Mouse (Mus musculus) right cerebral cortex, adult 2 months (tissue): ENCODE measurements around the gene Atp11a.

ENCODE experiments used
- DNase-seq, 2 experiments: peaks; one replicate each; pipeline ENCODE4 v3.0.0; 2021 to 2022; ENCODE audit warnings: low spot score in 2 of 2

Atp11a gene

DNA sequence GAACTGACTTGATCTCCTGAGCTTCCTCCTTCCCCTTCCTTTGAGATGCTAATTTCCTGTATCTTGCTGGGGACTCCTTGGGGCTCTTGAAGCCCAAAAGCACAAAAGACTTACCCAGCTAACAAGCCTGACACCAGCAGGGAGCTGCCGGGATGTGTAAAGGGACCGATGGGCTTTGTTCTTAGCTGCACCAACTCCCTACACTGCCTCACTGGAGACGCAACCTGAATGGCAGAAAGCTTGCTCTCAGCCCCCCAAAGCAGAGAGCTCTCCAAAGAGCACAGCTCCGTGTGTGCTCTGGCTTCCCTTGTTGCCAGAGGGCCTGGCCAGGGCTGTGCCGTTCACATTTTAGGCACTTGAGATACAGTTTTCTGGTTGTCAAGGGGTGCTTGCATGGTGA, 114.6 kb downstream of the Atp11a start:
- DNase-seq, result no peak

DNA sequence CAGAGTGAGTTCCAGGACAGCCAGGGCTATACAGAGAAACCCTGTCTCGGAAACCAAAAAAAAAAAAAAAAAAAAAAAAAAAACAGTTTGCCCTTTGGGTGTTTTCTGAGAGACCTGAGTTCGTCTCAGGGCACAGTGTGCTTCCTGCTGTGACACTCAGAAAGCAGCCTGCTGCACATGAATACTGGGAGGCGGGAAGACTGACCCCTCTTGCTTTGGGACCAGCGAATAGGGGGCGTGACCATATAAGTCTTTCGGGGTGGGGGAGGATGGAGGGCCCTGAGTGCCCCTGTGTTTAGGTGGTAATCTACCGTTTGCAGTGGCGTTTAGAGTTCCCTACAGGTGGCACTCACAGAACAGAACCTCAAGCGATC, 116.2 kb downstream of the Atp11a start:
- DNase-seq, result no peak

DNA sequence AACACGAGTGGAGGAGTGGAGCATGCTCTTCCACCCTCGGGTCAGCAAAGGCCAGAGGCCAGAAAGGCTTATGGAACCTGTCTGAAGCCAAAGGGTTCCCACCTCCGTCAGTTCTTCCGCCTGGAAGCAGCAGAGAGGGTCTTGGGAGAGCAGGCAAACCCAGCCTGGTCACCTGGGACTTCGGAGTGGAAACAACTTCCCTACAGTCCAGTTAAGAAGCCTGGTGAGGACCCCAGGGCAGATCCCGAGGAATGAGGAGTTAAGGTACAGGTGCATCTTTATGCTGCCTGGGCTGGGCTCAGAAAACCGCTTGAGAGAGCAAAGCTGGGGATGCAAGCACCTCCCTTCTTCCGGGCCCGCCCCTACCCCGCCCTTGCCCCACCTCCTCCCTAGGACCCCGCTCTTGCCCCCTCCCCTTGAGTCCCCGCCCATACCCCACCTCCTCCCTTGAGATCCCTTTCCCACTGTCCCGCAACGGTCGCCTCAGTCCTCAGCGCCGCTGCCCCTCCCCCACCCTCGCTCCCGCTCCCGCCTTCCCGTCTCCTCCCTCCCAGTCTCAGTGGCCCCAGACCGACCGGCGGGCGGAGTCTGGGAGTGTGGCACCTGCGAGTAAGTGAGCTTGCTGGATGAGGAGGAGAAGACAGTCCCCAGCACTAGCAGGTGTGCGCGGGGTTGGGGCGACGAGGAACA, 116.7 kb downstream of the Atp11a start, which contains the start of gene Mcf2l:
Gene Mcf2l, plus strand, starts transcription at position 450 of the 690 bp plus-strand sequence.
- DNase-seq, result peak in 1 of 2 experiments; percentile 37

DNA sequence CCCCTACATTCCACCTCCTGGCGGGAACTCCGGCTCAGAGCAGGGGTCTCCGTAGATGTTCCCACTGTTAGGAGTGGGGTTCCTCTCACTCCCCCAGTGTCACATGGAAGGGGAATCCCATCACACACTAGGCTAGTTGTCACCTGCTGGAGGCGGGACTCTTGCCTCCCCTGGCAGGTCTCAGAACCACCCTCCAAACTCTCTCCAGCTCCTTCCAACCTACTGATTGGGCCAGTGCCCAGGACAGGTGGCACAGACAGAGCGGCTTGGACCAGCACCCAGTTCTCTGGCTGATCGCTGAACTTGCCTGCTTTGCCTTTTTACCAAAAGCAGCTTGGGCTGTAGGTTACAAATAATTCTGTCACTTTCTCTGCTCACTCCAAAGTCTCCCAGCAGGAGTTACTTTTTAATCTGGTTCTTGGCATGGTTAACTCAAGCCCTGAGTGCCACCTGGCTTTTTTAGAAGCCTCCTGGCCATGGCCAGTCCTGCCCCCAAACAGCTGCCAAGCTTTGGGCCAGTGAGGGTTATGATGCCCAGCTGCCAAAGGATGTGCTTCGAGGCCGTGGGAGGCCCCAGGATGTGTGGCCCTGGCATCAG, 117.5 kb downstream of the Atp11a start:
- peak in 1 of 2 experiments; percentile 31 for DNase-seq

DNA sequence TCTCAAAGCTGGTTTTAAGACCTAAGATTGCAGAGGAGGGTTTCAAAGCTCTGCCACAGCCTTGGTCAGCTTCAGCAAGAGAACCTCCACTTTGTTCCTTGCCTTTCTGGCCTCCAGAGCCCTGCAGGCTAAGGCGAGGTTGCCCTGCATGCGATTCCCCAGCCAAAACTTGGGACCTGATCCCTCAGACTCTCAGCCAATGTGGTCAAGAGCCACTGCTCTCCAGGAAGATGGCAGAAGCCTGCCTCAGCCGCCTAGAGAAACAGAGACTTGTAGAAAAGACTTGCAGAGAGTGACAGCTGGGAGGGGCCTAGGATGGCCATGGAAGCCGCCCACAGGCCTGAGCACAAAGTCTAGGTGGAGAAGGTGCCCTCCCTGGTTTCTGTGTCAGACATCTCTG, 118.2 kb downstream of the Atp11a start:
- DNase-seq, result no peak

DNA sequence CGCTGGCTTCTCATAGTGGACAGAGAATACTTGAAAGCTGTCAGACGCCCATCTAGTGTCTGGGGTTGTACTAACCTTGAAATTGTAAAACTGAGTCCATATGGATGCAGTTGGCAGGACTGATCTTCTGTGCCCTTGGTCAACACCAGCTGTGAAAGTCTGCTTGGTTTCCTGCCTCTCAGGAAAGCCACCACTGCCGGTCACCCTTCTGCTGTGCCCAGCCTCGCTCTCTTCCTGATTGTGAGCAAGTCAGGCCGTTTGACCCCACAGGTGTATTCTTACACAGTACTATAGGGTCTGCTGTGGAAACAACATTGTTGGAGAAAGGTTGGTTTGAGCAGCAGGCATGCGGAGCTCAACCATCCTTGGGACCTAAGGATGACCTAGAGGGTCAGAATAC, 120.3 kb downstream of the Atp11a start:
- DNase-seq, result no peak

DNA sequence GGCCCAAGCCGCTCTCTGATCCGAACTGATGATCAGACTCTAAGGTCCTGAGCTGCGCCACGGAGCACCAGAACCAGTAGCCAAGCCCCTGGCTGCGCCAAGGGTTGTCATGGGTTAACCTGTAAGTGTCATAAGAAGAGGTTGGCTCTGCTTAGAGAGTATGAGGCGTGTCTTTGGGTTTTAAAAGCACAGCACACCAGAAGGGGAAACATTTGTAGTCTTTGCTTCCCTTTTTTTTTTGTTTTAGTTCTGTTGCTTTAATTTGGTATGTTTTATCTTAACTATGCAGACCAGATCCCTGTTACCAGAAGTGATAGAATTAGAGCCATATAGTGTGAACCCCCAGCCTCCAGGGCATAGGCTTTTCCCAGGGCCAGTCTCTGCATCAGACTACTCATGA, 123.3 kb downstream of the Atp11a start:
- no peak for DNase-seq

DNA sequence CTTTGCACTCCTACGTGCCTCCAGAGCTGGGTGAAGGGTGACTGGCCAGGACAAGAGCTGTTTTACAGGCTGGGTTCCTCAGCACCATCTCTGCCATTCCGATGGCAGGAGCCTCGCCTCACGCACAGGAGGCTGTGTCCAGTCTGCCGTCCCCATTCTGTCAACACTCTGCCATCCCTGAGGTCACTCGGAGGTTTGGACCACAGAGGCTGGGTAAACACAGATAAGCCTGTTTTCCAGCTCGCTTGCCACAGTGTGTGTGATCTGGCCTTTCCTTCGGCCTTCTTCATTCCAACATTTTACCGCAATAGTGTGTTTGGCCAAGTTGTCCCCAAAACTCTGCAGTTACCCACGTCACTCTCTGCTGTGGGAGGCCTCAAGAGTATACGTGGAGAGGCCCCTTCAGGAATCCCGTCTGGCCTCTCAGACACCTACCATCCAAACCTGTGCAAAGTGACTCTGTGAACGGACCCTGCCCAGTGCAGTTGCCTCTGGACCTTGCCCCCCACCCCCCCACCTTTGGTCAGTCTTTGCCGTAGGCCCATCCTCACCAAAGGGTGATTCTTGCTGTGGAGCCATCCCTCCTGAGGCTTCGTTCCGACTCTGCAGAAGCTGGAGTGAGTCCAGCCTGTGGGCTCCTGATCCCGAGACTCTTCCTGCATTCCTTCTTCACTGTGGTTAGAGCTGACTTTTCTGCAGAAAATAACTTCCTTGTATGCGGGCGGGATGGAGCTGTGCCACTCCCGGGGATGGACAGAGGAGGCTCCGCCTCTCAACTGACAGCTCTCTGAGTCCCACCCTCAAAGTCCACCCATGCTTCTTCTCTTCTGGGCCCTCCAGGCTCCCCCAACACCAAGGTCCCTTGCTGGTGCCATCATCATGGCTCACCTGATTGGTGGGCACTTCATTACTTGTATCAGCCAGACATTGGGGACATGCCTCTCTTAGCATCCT, 126.5 kb downstream of the Atp11a start:
- no peak for DNase-seq

DNA sequence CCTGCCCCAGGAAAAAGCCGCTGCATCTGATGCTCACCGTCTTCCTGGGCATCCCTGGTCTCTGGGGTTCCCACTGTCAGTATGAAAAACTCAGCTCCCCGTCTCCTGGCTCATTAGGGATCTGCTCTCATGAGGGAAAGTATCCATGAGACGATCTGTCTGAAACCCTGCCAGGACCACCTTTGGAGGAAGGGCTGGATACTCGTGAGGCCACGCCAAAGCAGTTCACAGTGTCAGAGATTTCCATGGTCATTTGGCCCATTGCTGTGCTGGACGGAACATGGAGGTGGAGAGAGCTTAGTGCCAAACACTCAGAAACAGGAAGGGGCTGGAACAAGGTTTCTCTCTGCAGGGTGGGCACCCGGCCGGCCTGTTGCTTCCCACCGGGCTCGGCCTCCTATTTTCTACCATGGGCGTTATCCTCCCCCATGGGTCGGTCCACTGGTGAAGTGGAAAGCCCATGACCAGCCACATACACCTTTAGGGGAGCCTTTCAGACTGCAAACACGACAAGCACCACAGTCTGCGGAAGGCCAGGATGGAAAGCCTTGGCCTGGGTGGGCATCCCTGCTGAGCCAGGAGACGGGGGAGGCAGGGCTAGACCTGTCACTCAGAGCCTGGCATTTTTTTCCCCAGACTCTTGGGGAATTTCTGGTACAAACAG, 131.1 kb downstream of the Atp11a start:
- DNase-seq, result no peak

DNA sequence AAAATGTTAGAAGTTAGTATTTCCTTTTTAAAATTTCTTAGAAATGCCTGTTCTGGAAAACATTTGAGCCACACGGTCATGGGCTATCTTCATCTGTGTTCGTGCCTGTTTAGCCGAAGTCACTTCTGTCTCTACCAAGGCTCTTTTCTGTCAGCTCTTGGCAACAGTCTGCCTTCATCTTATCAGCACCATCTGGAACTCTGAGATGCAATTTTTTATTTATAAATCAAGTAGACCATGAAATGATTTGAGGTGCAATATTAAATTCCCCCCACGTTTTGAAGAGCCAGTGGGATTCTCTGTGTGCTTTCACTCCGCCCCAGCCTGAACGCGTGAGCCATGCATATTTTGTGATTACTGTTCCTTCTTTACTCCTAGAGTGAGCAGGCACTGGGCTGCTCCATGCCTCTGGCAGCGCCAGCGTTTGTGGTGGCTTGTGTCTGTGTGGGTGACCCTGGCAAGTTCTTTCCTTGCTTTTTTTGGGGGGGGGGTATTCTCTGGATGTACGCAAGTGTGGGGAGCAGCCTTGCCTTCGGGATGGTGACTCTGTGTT, 132.3 kb downstream of the Atp11a start:
- peak; percentile 15 to 20 for DNase-seq

DNA sequence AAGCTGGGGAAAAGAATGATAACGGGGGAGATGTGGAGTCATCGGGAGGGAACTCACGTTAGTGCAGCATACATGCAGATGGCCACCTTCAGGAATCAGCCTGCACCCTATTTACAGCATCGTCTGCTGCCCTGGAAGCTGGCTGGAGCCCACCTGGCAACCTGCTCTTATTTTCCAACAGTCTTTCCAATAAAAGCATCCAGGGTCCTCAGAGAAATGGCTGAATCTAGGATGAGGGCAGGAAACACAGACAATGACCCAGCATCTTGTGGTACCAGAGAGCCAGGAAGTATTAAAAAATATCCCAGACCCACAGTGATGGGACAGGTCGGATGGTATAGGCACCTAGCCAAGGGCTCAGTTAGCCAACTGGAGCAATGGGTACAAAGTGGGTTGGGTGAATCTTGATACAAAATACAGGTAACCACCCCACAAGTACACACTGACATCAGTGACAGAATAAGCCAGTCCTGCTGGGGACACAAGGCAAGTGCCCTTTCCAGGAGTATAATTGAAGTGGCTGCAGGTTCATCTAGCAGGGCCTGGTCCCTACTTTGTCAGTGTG, 136.2 kb downstream of the Atp11a start:
- no peak for DNase-seq

DNA sequence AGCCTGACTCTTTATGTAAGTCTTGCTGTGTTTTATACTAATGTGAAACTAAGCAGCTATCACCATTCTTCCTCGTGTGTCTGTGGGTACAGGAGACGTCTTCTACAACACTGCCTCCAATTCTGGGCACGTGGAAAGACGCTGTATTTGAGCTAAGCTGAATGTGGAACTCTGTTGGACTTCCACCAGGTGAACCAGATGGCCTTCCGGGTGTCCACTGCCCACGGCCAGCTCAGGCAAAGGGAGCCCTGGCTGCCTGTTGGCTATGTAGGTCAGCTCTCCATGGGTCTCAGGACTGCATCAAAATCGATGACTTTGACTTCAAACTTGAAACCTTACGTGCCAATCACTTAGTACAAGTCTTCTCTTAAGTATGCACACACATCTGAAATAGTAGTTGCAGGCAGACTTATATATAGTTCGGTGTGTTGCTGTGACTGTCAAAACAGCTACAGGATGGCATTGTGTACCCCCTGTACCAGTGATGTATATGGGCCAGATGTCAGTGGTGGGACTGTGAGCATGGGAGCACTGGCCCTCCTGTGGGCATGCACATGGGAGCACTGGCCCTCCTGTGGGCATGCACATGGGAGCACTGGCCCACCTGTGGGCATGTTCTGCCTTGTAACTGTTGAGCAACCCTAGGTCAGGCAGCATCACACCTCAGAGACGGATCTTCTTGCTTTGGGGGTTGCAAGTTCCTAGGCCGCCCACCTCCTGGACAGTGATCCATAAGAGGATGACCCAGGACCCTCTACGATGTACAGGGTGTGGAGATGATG, 137.2 kb downstream of the Atp11a start:
- no peak for DNase-seq

DNA sequence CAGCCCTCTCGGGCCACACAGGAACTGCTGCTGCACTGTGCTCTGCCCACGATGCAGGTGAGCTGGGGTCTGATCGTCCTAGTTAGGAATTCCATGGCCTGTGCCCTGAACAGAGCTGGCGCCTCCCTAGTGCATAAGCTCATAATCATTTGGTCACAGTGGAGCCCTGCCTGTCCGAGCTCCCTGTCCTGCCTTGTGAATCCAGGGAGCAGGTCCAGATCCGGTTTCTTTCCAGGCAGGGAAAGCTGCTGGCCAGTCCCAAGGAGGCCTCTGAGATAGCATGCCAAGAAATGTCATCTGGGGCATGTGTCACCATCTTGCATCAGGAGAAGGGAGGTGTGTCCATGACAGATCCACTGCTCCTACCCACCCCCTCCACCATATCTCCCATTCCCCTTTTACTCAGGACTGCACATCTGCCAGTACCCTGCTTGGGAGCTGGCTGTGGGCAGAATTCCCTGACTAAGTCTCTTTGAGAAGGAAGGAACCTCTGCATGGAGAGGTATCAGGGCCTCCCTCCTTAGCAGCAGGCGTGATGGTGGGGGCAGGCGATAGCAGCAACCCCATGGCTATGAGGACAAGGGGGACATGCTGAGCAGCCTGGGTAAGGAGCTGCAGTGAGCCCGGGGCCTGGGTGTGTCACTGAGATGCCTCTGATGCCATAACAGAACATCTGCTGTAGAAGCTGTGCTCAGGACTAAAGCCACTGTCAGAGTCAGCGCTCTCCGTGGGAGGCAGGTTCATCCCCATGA, 138.1 kb downstream of the Atp11a start:
- DNase-seq, result no peak

DNA sequence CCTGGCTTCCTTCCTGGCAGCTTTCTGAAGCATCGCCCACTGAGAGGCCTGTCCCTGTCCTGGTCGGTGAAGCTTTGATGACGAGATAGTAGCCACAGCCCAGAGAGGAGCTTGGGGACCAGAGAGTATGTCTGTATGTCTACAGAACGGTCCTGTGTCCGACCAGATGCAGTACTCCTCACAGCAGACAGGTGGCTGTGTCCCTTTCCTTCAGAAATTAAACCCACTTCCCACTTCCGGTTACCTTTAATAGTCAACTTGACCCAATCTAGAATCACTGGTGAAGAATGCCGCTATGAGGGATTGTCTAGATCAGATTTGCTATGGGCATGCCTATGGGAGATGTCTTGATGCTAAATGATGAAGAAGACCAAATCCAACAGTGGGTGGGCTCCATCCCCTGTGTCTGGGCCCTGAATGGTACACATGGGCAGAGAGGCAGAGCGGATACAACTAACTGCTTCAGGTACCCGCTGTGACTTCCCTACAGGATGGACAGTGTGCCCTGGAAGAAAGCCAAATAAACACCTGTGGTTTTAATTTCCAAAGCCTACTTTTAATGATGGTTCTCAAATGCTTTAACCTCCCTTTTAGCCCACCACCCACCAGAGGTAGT, 138.8 kb downstream of the Atp11a start:
- DNase-seq, result no peak

DNA sequence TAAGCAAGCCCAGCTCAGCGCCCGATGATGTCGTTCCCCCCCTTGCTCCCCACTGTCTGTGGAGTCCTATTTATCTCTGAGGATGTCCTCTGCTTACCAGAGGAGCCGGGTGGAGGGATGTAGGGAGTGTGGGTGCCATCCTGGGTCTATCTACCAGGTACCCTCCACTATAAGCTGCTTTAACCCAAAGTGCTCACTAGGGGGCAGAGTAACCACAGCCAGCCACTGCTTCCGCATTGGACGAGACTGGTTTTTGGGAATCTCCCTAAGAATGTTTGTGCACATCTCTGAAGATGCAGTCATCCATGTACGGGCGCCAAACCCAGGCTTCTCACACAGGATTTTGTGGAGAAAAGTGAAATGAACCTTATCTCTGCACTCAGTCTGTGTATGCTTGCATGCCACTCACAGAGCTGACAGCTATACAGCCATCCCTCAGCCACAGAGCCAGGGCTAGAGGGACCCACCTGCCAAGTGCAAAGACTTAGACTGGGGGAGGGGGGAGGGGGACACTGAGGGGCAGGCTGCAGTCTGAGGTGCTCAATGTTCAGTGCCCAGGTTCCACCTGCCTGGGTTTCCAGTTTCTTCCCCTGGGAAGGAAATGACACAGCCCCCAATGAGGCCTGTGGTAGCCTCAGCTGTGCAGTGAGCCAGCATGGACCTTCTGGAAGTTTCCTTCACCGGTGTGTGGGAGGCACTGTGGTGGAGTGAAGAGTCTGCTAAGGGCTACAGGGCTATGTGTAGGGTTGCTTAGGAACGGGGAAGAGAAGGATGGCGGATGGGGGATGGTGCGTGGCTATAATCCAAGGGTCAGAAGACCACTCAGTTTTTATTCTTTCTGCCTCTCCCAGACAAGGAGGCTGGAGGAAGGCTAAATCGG, 139.9 kb downstream of the Atp11a start:
- DNase-seq, result peak; percentile 70 to 76

DNA sequence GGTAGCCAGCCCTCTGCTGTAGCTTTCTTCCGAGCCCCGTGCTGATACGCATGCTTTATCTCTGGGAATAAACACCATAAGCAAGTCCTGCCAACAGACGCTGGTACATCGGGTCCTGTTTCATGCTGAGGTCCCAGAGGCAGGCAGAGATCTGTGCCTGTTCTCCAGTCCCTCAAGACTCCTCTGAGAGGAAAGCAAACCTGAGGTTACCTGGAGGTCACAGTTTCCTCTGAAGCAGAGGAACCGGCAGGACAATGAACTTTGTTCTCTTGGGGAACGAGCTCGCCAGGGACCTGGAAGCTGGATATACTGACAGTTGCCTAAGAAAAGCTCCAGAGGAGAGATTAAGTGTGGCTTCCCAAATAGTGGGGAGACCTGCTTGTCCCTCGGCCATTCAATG, 141.0 kb downstream of the Atp11a start:
- DNase-seq, result no peak

DNA sequence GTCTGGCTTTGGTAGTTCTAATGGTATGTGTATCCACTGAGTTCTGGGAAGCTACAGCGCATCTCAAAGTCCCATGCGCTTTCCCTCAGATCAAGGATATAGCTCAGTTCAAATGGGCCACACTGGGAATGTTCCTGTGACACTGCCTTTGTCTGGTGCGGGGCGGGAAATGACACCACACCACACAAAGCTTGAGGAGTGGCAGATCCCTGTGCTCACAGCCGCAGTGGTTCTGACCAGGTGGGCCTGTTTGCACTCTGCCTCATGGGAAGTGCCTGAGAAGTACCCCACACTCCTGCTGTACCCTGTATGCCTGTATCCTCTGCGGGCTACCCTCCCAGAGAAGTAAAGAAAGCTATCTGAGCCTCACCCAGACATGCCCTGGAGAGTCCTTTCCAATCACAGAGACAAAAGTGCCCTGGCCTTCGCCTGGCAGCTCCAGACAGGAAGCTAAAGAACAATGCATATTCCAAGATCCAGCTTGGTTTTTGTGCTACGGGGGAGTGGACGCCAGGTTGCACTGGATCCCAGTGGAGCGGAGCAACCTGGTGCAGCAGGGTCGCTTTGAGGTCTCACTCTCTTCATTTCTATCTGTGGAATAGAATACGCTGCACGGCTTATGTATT, 147.1 kb downstream of the Atp11a start:
- DNase-seq, result no peak

DNA sequence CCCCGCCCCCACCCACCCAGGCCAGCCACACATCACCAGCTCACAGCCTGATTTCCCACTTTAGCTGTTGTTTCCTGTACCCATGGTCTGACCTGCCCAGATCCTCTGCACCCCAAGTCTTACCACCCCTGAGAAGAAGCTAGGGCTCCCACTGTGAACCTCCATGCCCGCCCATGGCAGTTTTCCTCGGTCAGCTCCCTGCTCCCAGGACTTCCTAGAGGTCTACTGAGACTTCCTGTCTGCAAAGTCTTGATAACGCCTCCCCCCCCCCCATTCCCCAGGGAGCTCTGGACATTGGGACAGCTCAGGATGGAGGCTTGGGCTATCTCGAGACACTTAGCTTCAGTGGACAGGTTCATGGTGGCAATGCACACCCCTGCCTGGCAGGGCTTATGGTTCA, 148.3 kb downstream of the Atp11a start:
- DNase-seq, result no peak
